Mouse (Mus musculus) kidney, adult 2 months (tissue): ENCODE data around the gene Rapgef4.

Source experiments
- CTCF ChIP-seq: fragments of 200-500 bp; conservative IDR thresholded peaks from 2 replicates; pipeline ENCODE4 v1.5.1; 2011; ENCODE audit warnings: low read depth, mild to moderate bottlenecking, control low read depth, low read length, moderate library complexity, mixed read lengths; ENCODE audit not compliant: insufficient read depth, insufficient read length
- POLR2A ChIP-seq: fragments of 200-500 bp; IDR thresholded peaks from one replicate; pipeline ENCODE4 v1.6.1; 2011; ENCODE audit warnings: low read depth, low read length, control low read depth

GRCm38 (mm10) chr2:71955637-71956036 lies 25.4 kb upstream of the Rapgef4 start:
- TF ChIP-seq POLR2A: no peak
- TF ChIP-seq CTCF: peak; percentile 91
